Mouse (Mus musculus) olfactory bulb, adult 2 months (tissue): ENCODE results near the gene Ppm1n.

Experiments used
- CTCF ChIP-seq: fragments of 200-500 bp; IDR thresholded peaks from 2 replicates; pipeline ENCODE4 v1.5.1; 2012; ENCODE audit warnings: low read depth, mild to moderate bottlenecking, low read length, moderate library complexity; ENCODE audit not compliant: insufficient read depth
- POLR2A ChIP-seq: fragments of 200-500 bp; IDR thresholded peaks from 2 replicates; pipeline ENCODE4 v1.6.1; 2012; ENCODE audit warnings: mild to moderate bottlenecking, low read depth, low read length, moderate library complexity; ENCODE audit not compliant: insufficient read depth

DNA sequence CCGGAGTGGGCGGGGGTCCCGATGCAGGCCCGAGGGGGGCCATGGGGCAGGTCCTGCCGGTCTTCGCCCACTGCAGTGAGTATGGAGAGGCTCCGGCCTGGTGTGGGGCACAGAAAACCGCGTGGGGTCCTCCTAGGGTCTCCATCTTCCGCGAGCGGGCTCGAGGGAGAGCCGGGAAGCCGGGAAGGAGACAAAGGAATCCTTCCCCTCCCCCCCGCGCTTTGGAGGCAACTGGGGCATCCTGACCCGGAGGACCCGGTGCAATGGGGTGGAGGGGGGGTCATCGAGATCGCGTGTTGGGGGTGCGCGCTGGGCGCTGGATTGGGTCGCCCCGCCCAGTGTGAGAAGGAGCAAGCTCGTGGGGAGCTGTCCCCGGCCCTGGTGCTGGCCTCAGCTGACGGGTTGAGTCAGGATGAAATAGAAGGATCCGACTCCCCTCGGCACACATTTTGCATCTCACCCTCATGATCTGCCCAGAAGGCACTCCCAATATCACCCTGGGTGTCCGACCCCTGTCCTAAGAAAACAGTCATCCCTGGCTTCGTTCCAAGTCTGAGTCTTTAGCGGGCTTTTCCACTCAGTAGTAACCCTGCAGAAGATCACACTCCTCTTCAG lies 3.0 kb upstream of the Ppm1n start:
- TF ChIP-seq POLR2A: no peak
- no peak for TF ChIP-seq CTCF
